Comparison of ENCODE assay signal across 12 mouse cellular contexts in genomic region chr19:46620016-46620808, GRCm38 (mm10). TPM values are rescaled to one million over a fixed set of nuclear protein-coding genes. Genes with fewer than 3 reads are reported as not detected.
DNase-seq lines count a peak whose midpoint lies in the region; ATAC-seq and TF ChIP-seq lines count a peak whose summit lies in the region.
"Had no signal": no experiment of that assay in that cellular context is flagged by ENCODE, and none has a peak within 500 bp of the region (broad histone marks: within the 10 kb centered on the region; RNA-seq: fewer than 3 reads in every experiment).

No protein-coding gene starts in this region.

- intact Hi-C loops in heart, postnatal 10 days (cut with DNase I), result no loop called here

- peak overlapping the region; percentile 19; the same call in 1 of the 2 replicates for H3K27ac ChIP-seq in midbrain, embryonic 13.5 days
- H3K27ac ChIP-seq in midbrain, embryonic 10.5 days (replicated peaks), result no peak overlapping the region; the same call in 1 of the 2 replicates
- peak overlapping the region; percentile 41 for H3K27ac ChIP-seq in embryonic fibroblast, embryonic 13.5 days (ENCODE audit: insufficient read depth, low read length)
- H3K27ac ChIP-seq: liver, embryonic 12.5 days had no signal

- H3K4me1 ChIP-seq in midbrain, embryonic 13.5 days (replicated peaks), result peaks cover 72% of the 10 kb centered on the region
- H3K4me1 ChIP-seq in midbrain, embryonic 10.5 days, result peaks cover 73% of the 10 kb centered on the region
- peaks cover 13% of the 10 kb centered on the region; the same call in 1 of the 2 replicates for H3K4me1 ChIP-seq in embryonic fibroblast, embryonic 13.5 days (ENCODE audit: control insufficient read depth, insufficient read depth, low read length)

- H3K4me3 ChIP-seq in midbrain, embryonic 13.5 days (replicated peaks), result no peak overlapping the region
- H3K4me3 ChIP-seq in midbrain, embryonic 10.5 days, result no peak overlapping the region
- no peak overlapping the region for H3K4me3 ChIP-seq in embryonic fibroblast, embryonic 13.5 days (ENCODE audit: insufficient read depth, low read length)
- H3K4me3 ChIP-seq: liver, embryonic 12.5 days had no signal

- peak; percentile 94 for DNase-seq in heart, adult 11 months
- no peak for DNase-seq in heart, postnatal 10 days
- DNase-seq in midbrain, embryonic 10.5 days (ENCODE audit: low spot score), result no peak
- DNase-seq in natural killer cell, adult 2 months (ENCODE audit: low spot score in 2 of 2), result peak; percentile 70 to 82
- DNase-seq in ovary, postnatal 36 days (ENCODE audit: low spot score), result no peak
- no peak for DNase-seq in urinary bladder, postnatal 25 days (ENCODE audit: low spot score)
- DNase-seq: cerebellum, adult 18-20 months; gastrocnemius, postnatal 14 days had no signal

- no peaks in the 10 kb centered on the region for H3K27me3 ChIP-seq in midbrain, embryonic 13.5 days
- H3K27me3 ChIP-seq in midbrain, embryonic 10.5 days (ENCODE audit: low read depth, poor library complexity, severe bottlenecking), result no peaks in the 10 kb centered on the region
- H3K27me3 ChIP-seq: liver, embryonic 12.5 days had no signal

- no peak for TF ChIP-seq POLR2A in embryonic fibroblast, embryonic 13.5 days (IDR thresholded peaks at IDR 0.05; ENCODE audit: low read depth, low read length)

- no peaks in the 10 kb centered on the region for H3K9me3 ChIP-seq in midbrain, embryonic 13.5 days
- no peaks in the 10 kb centered on the region for H3K9me3 ChIP-seq in midbrain, embryonic 10.5 days (replicated peaks)
- H3K9me3 ChIP-seq: liver, embryonic 12.5 days had no signal

- peaks cover 10% of the 10 kb centered on the region for H3K36me3 ChIP-seq in midbrain, embryonic 13.5 days
- peaks cover 14% of the 10 kb centered on the region for H3K36me3 ChIP-seq in midbrain, embryonic 10.5 days

- 76% methylated on average over 14 of the region's 14 CpGs for WGBS in midbrain, embryonic 13.5 days
- 85% methylated on average over 14 of the region's 14 CpGs for WGBS in midbrain, embryonic 10.5 days

- no peak for ATAC-seq in midbrain, embryonic 13.5 days
- ATAC-seq: liver, embryonic 12.5 days had no signal

- H3K4me2 ChIP-seq in midbrain, embryonic 13.5 days (replicated peaks), result no peak overlapping the region
- H3K4me2 ChIP-seq: liver, embryonic 12.5 days had no signal

- H3K9ac ChIP-seq in midbrain, embryonic 13.5 days (replicated peaks), result 0 out of 2 replicates have a peak overlapping the region, but pooled peaks have one; percentile 10
- H3K9ac ChIP-seq: liver, embryonic 12.5 days had no signal

- no peak for TF ChIP-seq CTCF in embryonic fibroblast, embryonic 13.5 days (IDR thresholded peaks at IDR 0.05; ENCODE audit: borderline replicate concordance, insufficient read depth, low read length)

RNA-seq across cellular contexts. Expression of gene Wbp1l, which starts 21.3 kb away (rescaled TPM):
- total RNA-seq in heart, postnatal 10 days (2021), result 10 to 100 TPM; 65.0 to 75.0 TPM
- polyA plus RNA-seq in midbrain, embryonic 13.5 days (2015; fragmentation: Nextera tagmentation; extraction: Ambion mirVana), result 38.9 and 41.9 TPM in 2 replicates
- polyA plus RNA-seq in midbrain, embryonic 10.5 days (2016; fragmentation: Nextera tagmentation; extraction: Ambion mirVana), result 45.7 and 51.8 TPM in 2 replicates
- 50.6 and 52.9 TPM in 2 replicates for polyA plus RNA-seq in embryonic fibroblast, embryonic 13.5 days (2011; ENCODE audit: insufficient read length, low read depth, missing spikeins)

RNA-seq across cellular contexts. Expression of gene Sfxn2, which starts 47.0 kb away (rescaled TPM):
- 1 to 10 TPM; 3.0 to 3.8 TPM for total RNA-seq in heart, postnatal 10 days (2021)
- 10.3 and 11.9 TPM in 2 replicates for polyA plus RNA-seq in midbrain, embryonic 13.5 days (2015; fragmentation: Nextera tagmentation; extraction: Ambion mirVana)
- polyA plus RNA-seq in midbrain, embryonic 10.5 days (2016; fragmentation: Nextera tagmentation; extraction: Ambion mirVana), result 17.0 and 18.1 TPM in 2 replicates
- polyA plus RNA-seq in embryonic fibroblast, embryonic 13.5 days (2011; ENCODE audit: insufficient read length, low read depth, missing spikeins), result 7.6 and 8.6 TPM in 2 replicates

RNA-seq across cellular contexts. Expression of gene Arl3, which starts 47.2 kb away (rescaled TPM):
- total RNA-seq in heart, postnatal 10 days (2021), result 10 to 100 TPM; 32.8 to 33.6 TPM
- 226 and 238 TPM in 2 replicates for polyA plus RNA-seq in midbrain, embryonic 13.5 days (2015; fragmentation: Nextera tagmentation; extraction: Ambion mirVana)
- 207 and 216 TPM in 2 replicates for polyA plus RNA-seq in midbrain, embryonic 10.5 days (2016; fragmentation: Nextera tagmentation; extraction: Ambion mirVana)
- 83.5 and 94.6 TPM in 2 replicates for polyA plus RNA-seq in embryonic fibroblast, embryonic 13.5 days (2011; ENCODE audit: insufficient read length, low read depth, missing spikeins)

RNA-seq across cellular contexts. Expression of gene Cyp17a1, which starts 52.8 kb away (rescaled TPM):
- total RNA-seq in heart, postnatal 10 days (2021), result not detected
- polyA plus RNA-seq in midbrain, embryonic 13.5 days (2015; fragmentation: Nextera tagmentation; extraction: Ambion mirVana), result not detected in 2 replicates
- polyA plus RNA-seq in midbrain, embryonic 10.5 days (2016; fragmentation: Nextera tagmentation; extraction: Ambion mirVana), result not detected in 2 replicates
- not detected in 2 replicates for polyA plus RNA-seq in embryonic fibroblast, embryonic 13.5 days (2011; ENCODE audit: insufficient read length, low read depth, missing spikeins)
- total RNA-seq: ES-E14; gastrocnemius, postnatal 14 days had no signal

Comparison
In these comparisons a context has a peak if more than half of its experiments do, and no peak if none do; other contexts are left out.
1. DNase-seq: peak in heart, adult 11 months (single experiment) and natural killer cell, adult 2 months (2 of 2); none in heart, postnatal 10 days (0 of 2), midbrain, embryonic 10.5 days (single experiment), ovary, postnatal 36 days (single experiment) and urinary bladder, postnatal 25 days (single experiment).